Mouse (Mus musculus): ENCODE measurements at regions not wholly inside any gene's neighbourhood (a gene's known extent, or its start where the extent isn't known, plus 50 kb on each side); places are given as distances from the start of the nearest gene placed in this dataset.

- TF ChIP-seq CTCF (IDR thresholded peaks at IDR 0.05; ENCODE audit: control insufficient read depth, insufficient read depth, insufficient replicate concordance, low read depth, low read length) (no peak), POLR2A (IDR thresholded peaks at IDR 0.05; ENCODE audit: control insufficient read depth, low read depth, low read length) (no peak)
Observed at GRCm38 (mm10) chr9:43492236-43493000, 181.8 kb downstream of the Trim29 start.
